Mouse (Mus musculus) left cerebral cortex, postnatal 4 days (tissue): ENCODE measurements around the gene Smu1. TPM values are rescaled to one million over a fixed set of nuclear protein-coding genes. Genes with fewer than 3 reads are reported as not detected.

Experiments used
- microRNA-seq: library from miRNA; unstranded; fragments of <30 nt; microRNA quantifications from one replicate; pipeline ENCODE4 v1.2.0, GENCODE M21; 2022
- total RNA-seq, 2 experiments: library from RNA; stranded (reverse); gene quantifications; 2 replicates each; pipeline ENCODE4 v1.2.3; 2021

Smu1 gene
- total RNA-seq, 2 experiments from 2014 or later, result 52.9 to 54.9 TPM

Small RNAs within 50 kb of the gene (microRNA-seq; reads per million reads assigned to microRNA genes)
- not detected for gene Mir207

Other genes with a start within 250 kb of the Smu1 start
- 10 to 100 TPM; 34.9 to 36.8 TPM for gene Aptx, start 54.7 kb downstream of the Smu1 start, total RNA-seq
- gene Dnaja1, start 35.8 kb downstream of the Smu1 start, total RNA-seq, result 100 to 1,000 TPM; 362 to 369 TPM
- 1 to 10 TPM; 6.7 TPM for gene B4galt1, start 96.1 kb upstream of the Smu1 start, total RNA-seq
- gene Spink4, start 162.1 kb upstream of the Smu1 start, total RNA-seq, result not detected
- gene Bag1, start 190.4 kb upstream of the Smu1 start, total RNA-seq, result 100 to 1,000 TPM; 152 to 153 TPM
- 10 to 100 TPM; 69.7 to 70.1 TPM for gene Chmp5, start 190.5 kb upstream of the Smu1 start, total RNA-seq
- 10 to 100 TPM; 75.3 to 77.0 TPM for gene Nfx1, start 213.0 kb upstream of the Smu1 start, total RNA-seq